Mouse (Mus musculus): ENCODE data around the gene Tmem41b. TPM values are rescaled to one million over a fixed set of nuclear protein-coding genes. Genes with fewer than 3 reads are reported as not detected.

The Tmem41b gene
- polyA plus RNA-seq, 1 experiment from 2014 or later = 48.4 TPM

DNA sequence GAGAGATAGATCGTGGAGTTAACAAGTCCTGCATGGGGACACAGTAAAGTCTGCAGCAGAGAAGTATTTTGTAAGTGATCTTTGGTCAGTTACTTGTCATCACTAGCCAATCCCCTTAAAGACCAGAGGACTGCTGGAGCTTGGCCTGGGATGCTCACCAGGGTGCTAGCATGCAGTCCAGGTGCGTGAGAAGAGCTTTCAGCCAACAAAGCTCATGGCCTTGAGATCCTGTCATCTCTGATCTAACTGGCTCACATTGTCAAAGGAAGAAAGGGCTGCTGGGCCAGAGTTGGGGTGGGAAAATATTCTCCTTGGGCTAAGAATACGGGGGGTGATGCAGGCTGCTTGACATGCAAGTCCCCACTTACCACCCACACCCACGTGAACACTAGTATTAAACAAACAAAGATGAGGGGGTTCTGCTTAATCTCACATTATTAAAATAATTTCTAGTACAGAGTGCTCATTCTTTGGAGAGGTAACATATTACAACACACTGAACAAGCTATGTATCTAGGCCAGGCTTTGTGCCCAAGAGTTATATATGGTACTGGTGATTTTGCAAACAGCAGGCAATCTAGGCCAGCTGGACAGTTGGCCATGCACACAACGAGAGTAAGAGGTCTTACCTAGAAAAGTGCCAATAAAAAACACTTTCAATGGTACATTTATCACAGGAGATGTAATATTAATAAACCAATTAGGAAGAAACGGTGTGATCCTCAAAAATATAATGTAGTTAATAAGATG is 10.6 kb downstream of the Tmem41b start:
- Histone ChIP-seq H3K4me2 (ENCODE audit: low read length) (no peak overlapping the region), H3K36me3 (ENCODE audit: control insufficient read depth, insufficient read depth, low read length) (peaks cover 74% of the 10 kb centered on the region), H3K4me3 (ENCODE audit: control insufficient read depth in 1 of 2, insufficient read depth in 1 of 2, low read depth in 1 of 2, low read length in 2 of 2) (no peak overlapping the region), H3K9ac (ENCODE audit: low read length) (no peak overlapping the region), H3K27ac (replicated peaks in 1 of 2; ENCODE audit: control insufficient read depth in 1 of 2, insufficient read depth in 1 of 2, low read depth in 2 of 2, low read length in 2 of 2) (no peak overlapping the region), H3K9me3 (ENCODE audit: control insufficient read depth, low read length) (no peaks in the 10 kb centered on the region), H3K27me3 (ENCODE audit: control insufficient read depth, insufficient read depth, low read length) (no peaks in the 10 kb centered on the region), H3K4me1 (ENCODE audit: control insufficient read depth in 2 of 2, insufficient read depth in 2 of 2, low read length in 2 of 2) (no peaks in the 10 kb centered on the region)
- no peak for ATAC-seq (ENCODE audit: insufficient number of reproducible peaks, insufficient read depth, low FRiP score, low read depth)
- WGBS = 89% methylated on average over 6 of the region's 6 CpGs

DNA sequence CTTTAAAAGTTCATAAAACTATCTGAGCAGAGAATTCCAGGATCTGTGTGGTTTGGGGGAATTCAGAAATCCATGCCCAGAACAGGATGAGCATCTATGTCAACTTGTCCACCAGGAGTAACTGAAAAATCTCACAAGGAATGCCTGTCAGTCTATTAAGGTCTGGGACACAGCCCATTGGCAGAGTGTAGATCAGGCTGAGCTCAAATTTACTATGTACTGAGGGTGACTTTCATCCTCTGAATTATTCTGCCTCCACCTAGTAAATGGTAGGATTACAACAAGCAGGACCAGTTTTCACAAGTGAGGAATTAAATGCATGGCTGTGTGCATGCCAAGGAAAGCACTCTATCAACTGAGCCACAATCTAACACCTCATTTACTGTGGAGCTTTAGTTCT is 17.2 kb downstream of the Tmem41b start:
- Histone ChIP-seq H3K9ac (ENCODE audit: low read length) (no peak overlapping the region), H3K27me3 (ENCODE audit: control insufficient read depth, insufficient read depth, low read length) (no peaks in the 10 kb centered on the region), H3K36me3 (ENCODE audit: control insufficient read depth, insufficient read depth, low read length) (peaks cover 17% of the 10 kb centered on the region), H3K27ac (replicated peaks in 1 of 2; ENCODE audit: control insufficient read depth in 1 of 2, insufficient read depth in 1 of 2, low read depth in 2 of 2, low read length in 2 of 2) (peak overlapping the region in 1 of 2 experiments; percentile 60; a peak in 2 of 4 replicates), H3K4me2 (ENCODE audit: low read length) (no peak overlapping the region), H3K9me3 (ENCODE audit: control insufficient read depth, low read length) (no peaks in the 10 kb centered on the region), H3K4me1 (ENCODE audit: control insufficient read depth in 2 of 2, insufficient read depth in 2 of 2, low read length in 2 of 2) (peaks cover 7 to 20% of the 10 kb centered on the region in 2 experiments), H3K4me3 (ENCODE audit: control insufficient read depth in 1 of 2, insufficient read depth in 1 of 2, low read depth in 1 of 2, low read length in 2 of 2) (no peak overlapping the region)
- ATAC-seq (ENCODE audit: insufficient number of reproducible peaks, insufficient read depth, low FRiP score, low read depth) = no peak

DNA sequence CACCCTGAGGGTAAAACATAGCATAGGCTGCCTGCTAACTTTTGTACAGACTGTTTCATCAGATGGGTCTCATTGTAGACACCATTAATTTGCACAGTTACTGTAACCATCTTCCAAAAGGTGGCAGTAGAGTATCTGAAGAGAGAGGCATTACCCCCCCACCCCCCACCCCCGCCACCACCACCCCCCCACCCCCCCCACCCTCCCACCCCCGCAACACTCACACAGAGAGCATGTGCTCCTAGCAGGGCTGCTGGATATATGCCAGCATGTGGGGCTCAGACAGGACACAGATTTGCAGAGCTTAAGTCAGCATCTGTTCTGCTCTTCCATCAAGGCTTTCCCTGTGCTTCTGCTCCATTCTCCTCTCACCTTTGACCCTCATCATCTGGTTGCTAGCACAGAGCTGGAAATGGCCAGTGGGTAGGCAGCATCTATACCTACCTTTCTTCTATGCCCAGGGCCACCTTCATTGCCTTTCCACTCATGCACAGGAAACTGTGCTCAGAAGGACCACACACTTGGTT is 17.7 kb downstream of the Tmem41b start:
- Histone ChIP-seq H3K36me3 (ENCODE audit: control insufficient read depth, insufficient read depth, low read length) (peaks cover 17% of the 10 kb centered on the region), H3K4me2 (ENCODE audit: low read length) (no peak overlapping the region), H3K4me3 (ENCODE audit: control insufficient read depth in 1 of 2, insufficient read depth in 1 of 2, low read depth in 1 of 2, low read length in 2 of 2) (no peak overlapping the region), H3K9ac (ENCODE audit: low read length) (no peak overlapping the region), H3K27me3 (ENCODE audit: control insufficient read depth, insufficient read depth, low read length) (no peaks in the 10 kb centered on the region), H3K9me3 (ENCODE audit: control insufficient read depth, low read length) (no peaks in the 10 kb centered on the region), H3K4me1 (ENCODE audit: control insufficient read depth in 2 of 2, insufficient read depth in 2 of 2, low read length in 2 of 2) (peaks cover 7 to 20% of the 10 kb centered on the region in 2 experiments), H3K27ac (replicated peaks in 1 of 2; ENCODE audit: control insufficient read depth in 1 of 2, insufficient read depth in 1 of 2, low read depth in 2 of 2, low read length in 2 of 2) (peak overlapping the region; percentile 36 to 76; a peak in 3 of 4 replicates)
- peak; percentile 80 for ATAC-seq (ENCODE audit: insufficient number of reproducible peaks, insufficient read depth, low FRiP score, low read depth)
- 0% methylated on average over 2 of the region's 2 CpGs for WGBS

DNA sequence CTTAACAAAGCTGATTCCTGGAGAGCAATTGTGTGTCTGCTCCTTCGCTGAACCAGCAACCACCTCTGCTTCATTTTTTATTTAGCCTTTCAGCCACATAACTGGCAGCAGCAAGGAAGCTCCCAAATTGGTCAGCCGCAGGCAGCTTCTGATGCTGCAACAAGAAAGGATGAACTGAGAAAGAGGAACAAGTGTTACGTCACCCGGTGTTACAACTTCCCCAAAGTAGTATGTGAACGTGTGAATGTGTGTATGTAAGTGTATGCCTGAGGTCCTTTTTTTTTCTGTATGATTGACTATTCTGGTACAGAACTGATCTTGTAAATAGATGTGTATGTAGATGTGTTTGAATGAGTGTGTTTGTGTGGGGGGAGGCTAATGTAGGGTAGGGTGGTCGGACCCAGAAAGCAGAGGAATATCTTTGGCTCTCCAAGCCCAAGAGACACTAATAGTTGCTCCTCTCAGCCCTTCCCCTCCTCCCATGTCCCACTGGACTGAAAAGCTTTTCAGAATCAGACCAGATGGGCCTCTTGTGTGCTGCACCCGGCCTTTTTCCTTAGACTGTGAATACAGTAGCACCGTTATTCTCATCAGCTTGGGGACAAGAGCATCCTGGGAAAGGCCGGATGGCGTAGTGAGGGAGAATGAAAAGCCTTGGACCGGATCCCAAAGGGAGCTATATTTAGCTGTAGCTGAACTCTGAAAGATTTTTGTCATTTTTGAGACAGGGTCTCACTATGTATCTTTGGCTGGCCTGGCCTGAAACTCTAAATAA is 18.7 kb downstream of the Tmem41b start:
- H3K9ac ChIP-seq (ENCODE audit: low read length) = peak overlapping the region; percentile 31; the same call in 1 of the 2 replicates
- no peaks in the 10 kb centered on the region for H3K27me3 ChIP-seq (ENCODE audit: control insufficient read depth, insufficient read depth, low read length)
- 0 out of 2 replicates have a peak, but pooled peaks cover 3% of the 10 kb centered on the region for H3K9me3 ChIP-seq (ENCODE audit: control insufficient read depth, low read length)
- ATAC-seq (ENCODE audit: insufficient number of reproducible peaks, insufficient read depth, low FRiP score, low read depth) = 0 out of 2 replicates have a peak, but pooled peaks have one; percentile 14
- H3K36me3 ChIP-seq (ENCODE audit: control insufficient read depth, insufficient read depth, low read length) = peaks cover 12% of the 10 kb centered on the region
- H3K4me3 ChIP-seq (ENCODE audit: control insufficient read depth in 1 of 2, insufficient read depth in 1 of 2, low read depth in 1 of 2, low read length in 2 of 2) = no peak overlapping the region
- WGBS = 50% methylated on average over 11 of the region's 11 CpGs
- peaks cover 7 to 20% of the 10 kb centered on the region in 2 experiments for H3K4me1 ChIP-seq (ENCODE audit: control insufficient read depth in 2 of 2, insufficient read depth in 2 of 2, low read length in 2 of 2)
- H3K27ac ChIP-seq (replicated peaks in 1 of 2; ENCODE audit: control insufficient read depth in 1 of 2, insufficient read depth in 1 of 2, low read depth in 2 of 2, low read length in 2 of 2) = peak overlapping the region; percentile 73 to 76
- 0 out of 2 replicates have a peak overlapping the region, but pooled peaks have one; percentile 5 for H3K4me2 ChIP-seq (ENCODE audit: low read length)

DNA sequence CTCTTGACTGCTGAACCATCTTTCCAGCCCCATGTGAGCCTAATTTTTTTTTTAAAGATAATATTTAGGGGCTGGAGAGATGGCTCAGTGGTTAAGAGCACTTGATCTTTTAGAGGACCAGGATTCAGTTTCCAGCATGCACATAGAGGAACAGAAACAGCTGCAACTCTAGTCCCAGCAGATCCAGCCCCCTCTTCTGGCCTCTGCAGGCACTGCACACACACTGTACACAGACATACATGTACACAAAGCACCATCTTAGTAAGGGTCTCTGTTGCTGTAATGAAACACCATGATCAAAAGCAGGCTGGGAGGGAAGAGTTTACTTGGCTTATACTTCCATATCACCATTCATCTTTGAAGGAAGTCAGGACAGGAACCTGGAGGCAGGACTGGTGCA is 21.1 kb downstream of the Tmem41b start:
- no peaks in the 10 kb centered on the region for H3K36me3 ChIP-seq (ENCODE audit: control insufficient read depth, insufficient read depth, low read length)
- 0 out of 2 replicates have a peak, but pooled peaks cover 3% of the 10 kb centered on the region for H3K9me3 ChIP-seq (ENCODE audit: control insufficient read depth, low read length)
- H3K4me3 ChIP-seq (ENCODE audit: control insufficient read depth in 1 of 2, insufficient read depth in 1 of 2, low read depth in 1 of 2, low read length in 2 of 2) = no peak overlapping the region
- no peak overlapping the region for H3K4me2 ChIP-seq (ENCODE audit: low read length)
- H3K27me3 ChIP-seq (ENCODE audit: control insufficient read depth, insufficient read depth, low read length) = no peaks in the 10 kb centered on the region
- no peak overlapping the region for H3K27ac ChIP-seq (replicated peaks in 1 of 2; ENCODE audit: control insufficient read depth in 1 of 2, insufficient read depth in 1 of 2, low read depth in 2 of 2, low read length in 2 of 2)
- peaks cover 8 to 22% of the 10 kb centered on the region in 2 experiments for H3K4me1 ChIP-seq (ENCODE audit: control insufficient read depth in 2 of 2, insufficient read depth in 2 of 2, low read length in 2 of 2)
- no peak overlapping the region for H3K9ac ChIP-seq (ENCODE audit: low read length)
- no peak for ATAC-seq (ENCODE audit: insufficient number of reproducible peaks, insufficient read depth, low FRiP score, low read depth)

DNA sequence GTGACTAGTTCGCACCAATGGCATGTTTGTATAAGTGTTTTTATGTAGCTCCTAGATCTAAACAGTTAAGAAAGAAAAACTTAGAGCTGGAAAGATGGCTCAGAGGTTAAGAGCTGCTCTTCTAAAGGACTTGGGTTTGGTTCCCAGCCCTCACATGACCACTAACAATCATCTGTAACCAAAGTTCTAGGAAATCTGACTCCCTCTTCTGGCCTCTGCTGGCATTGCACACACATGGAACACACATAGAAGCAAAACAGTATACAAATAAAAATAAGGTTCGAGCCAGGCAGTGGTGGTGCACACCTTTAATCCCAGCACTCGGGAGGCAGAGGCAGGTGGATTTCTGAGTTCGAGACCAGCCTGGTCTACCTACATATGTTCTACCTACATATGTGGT is 23.0 kb downstream of the Tmem41b start:
- H3K4me1 ChIP-seq (ENCODE audit: control insufficient read depth in 2 of 2, insufficient read depth in 2 of 2, low read length in 2 of 2) = peaks cover 6 to 16% of the 10 kb centered on the region in 2 experiments
- no peak overlapping the region for H3K4me3 ChIP-seq (ENCODE audit: control insufficient read depth in 1 of 2, insufficient read depth in 1 of 2, low read depth in 1 of 2, low read length in 2 of 2)
- H3K27me3 ChIP-seq (ENCODE audit: control insufficient read depth, insufficient read depth, low read length) = no peaks in the 10 kb centered on the region
- H3K27ac ChIP-seq (replicated peaks in 1 of 2; ENCODE audit: control insufficient read depth in 1 of 2, insufficient read depth in 1 of 2, low read depth in 2 of 2, low read length in 2 of 2) = no peak overlapping the region
- ATAC-seq (ENCODE audit: insufficient number of reproducible peaks, insufficient read depth, low FRiP score, low read depth) = no peak
- H3K36me3 ChIP-seq (ENCODE audit: control insufficient read depth, insufficient read depth, low read length) = no peaks in the 10 kb centered on the region
- H3K4me2 ChIP-seq (ENCODE audit: low read length) = no peak overlapping the region
- 0 out of 2 replicates have a peak, but pooled peaks cover 3% of the 10 kb centered on the region for H3K9me3 ChIP-seq (ENCODE audit: control insufficient read depth, low read length)
- 88% methylated on average over 4 of the region's 4 CpGs for WGBS
- H3K9ac ChIP-seq (ENCODE audit: low read length) = no peak overlapping the region

DNA sequence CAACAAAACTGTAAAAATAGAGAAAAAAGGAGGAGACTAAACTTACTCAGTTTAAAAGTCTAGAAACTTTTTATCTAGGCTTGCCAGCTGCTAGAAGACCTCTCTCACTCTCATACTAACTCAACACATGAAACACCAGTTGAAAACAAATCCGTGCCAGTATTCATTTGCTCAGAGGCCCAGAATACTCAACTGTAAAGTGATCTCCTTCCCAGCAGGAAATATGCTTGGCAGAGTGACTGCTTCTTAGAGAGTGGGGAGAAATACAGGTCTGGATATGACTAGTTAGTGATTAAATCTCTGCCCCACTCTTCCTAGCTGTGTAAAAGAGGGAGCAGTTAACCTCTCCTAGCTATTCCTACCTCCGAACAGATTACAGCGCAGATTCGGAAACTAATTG is 24.1 kb downstream of the Tmem41b start:
- H3K27me3 ChIP-seq (ENCODE audit: control insufficient read depth, insufficient read depth, low read length) = no peaks in the 10 kb centered on the region
- 74% methylated on average over 4 of the region's 4 CpGs for WGBS
- H3K9ac ChIP-seq (ENCODE audit: low read length) = no peak overlapping the region
- ATAC-seq (ENCODE audit: insufficient number of reproducible peaks, insufficient read depth, low FRiP score, low read depth) = no peak
- 0 out of 4 replicates have a peak overlapping the region, but pooled peaks of 1 of the 2 experiments have one; percentile 0 for H3K27ac ChIP-seq (replicated peaks in 1 of 2; ENCODE audit: control insufficient read depth in 1 of 2, insufficient read depth in 1 of 2, low read depth in 2 of 2, low read length in 2 of 2)
- H3K4me2 ChIP-seq (ENCODE audit: low read length) = no peak overlapping the region
- H3K4me3 ChIP-seq (ENCODE audit: control insufficient read depth in 1 of 2, insufficient read depth in 1 of 2, low read depth in 1 of 2, low read length in 2 of 2) = no peak overlapping the region
- H3K4me1 ChIP-seq (ENCODE audit: control insufficient read depth in 2 of 2, insufficient read depth in 2 of 2, low read length in 2 of 2) = peaks cover 4 to 16% of the 10 kb centered on the region in 2 experiments
- H3K36me3 ChIP-seq (ENCODE audit: control insufficient read depth, insufficient read depth, low read length) = no peaks in the 10 kb centered on the region
- 0 out of 2 replicates have a peak, but pooled peaks cover 3% of the 10 kb centered on the region for H3K9me3 ChIP-seq (ENCODE audit: control insufficient read depth, low read length)

Measured in heart, embryonic 14.5 days (tissue).